Mouse (Mus musculus): Measurements from ENCODE around the gene Vps37b.

- TF ChIP-seq CTCF (IDR thresholded peaks at IDR 0.05; ENCODE audit: borderline replicate concordance, insufficient read depth, low read length) (no peak), POLR2A (IDR thresholded peaks at IDR 0.05; ENCODE audit: low read depth, low read length) (no peak)
Observed at GRCm38 (mm10) chr5:124035406-124035805, 3.3 kb upstream of the Vps37b start.

Data from embryonic fibroblast, embryonic 13.5 days (primary cell).